Mouse (Mus musculus) small intestine, adult 10 weeks (tissue): Measurements from ENCODE around the gene Mill2. TPM values are rescaled to one million over a fixed set of nuclear protein-coding genes. Genes with fewer than 3 reads are reported as not detected.

Source experiments
- polyA plus RNA-seq: library from polyadenylated mRNA; stranded (reverse); fragments of 350-450 nt; fragmentation: Illumina TruSeq; extraction: RNeasy Lipid Tissue Mini Kit (QIAGEN cat#74804); gene quantifications from one replicate; pipeline ENCODE4 v1.2.3, GENCODE M21; 2014; ENCODE audit warnings: low replicate concordance

Gene Mill2
- polyA plus RNA-seq: 4.1 TPM

GRCm38 (mm10) chr7:18839865-18840264 lies at the start of gene Mill2:
Mill2 (plus strand) TSS chr7:18839966.

DNA sequence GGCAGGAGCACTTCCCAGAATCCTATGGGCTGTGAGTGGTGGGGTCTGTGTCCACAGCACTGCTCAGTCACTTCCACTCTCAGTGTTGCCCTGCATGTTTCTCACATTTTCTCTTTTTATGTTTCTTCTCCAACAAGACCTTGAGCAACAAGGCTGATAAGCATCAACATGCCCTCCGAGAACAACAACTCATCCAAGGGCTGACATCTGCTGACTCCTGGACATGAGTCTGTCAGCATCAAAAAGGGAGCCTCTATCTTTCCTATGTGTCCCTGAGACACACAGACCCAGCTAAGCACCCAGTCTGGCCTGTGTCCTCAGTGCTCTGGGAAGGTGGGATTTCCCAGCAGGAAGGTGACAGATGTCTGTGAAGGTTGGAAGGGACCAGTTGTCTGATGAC lies 41.3 kb upstream of the Mill2 start, which contains the start of gene Psg19:
Gene Psg19, minus strand, starts transcription at position 101 of the 400 bp plus-strand sequence.

DNA sequence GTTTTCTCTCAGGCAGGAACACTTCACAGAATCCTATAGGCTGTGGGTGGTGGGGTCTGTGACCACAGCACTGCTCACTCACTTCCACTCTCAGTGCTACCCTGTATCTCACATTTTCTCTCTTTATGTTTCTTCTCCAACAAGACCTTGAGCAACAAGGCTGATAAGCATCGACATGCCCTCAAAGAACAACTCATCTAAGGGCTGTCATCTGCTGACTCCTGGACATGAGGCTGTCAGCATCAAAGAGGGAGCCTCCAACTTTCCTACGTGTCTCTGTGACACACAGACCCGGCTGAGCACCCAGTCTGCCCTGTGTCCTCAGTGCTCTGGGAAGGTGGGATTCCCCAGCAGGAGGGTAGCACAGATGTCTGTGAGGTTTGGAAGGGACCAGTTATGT lies 18.3 kb upstream of the Mill2 start, which contains the start of gene Psg17:
Gene Psg17, minus strand, starts transcription at position 101 of the 400 bp plus-strand sequence.

GRCm38 (mm10) chr7:18871031-18871430 lies 31.3 kb downstream of the Mill2 start, which contains the start of gene Pglyrp1:
Pglyrp1 (plus strand) TSS chr7:18871331.

GRCm38 (mm10) chr7:18910241-18910831 lies 70.6 kb downstream of the Mill2 start, which contains the start of gene Ccdc61:
Ccdc61 (minus strand) TSS chr7:18910415.

Other genes starting within 250 kb of the Mill2 start
- not detected for gene Psg23, start 223.5 kb upstream of the Mill2 start, polyA plus RNA-seq
- not detected for gene Psg21, start 183.2 kb upstream of the Mill2 start, polyA plus RNA-seq
- gene Psg20, start 153.8 kb upstream of the Mill2 start, polyA plus RNA-seq: not detected
- not detected for gene Psg22, start 121.9 kb upstream of the Mill2 start, polyA plus RNA-seq
- not detected for gene Psg19, start 41.4 kb upstream of the Mill2 start, polyA plus RNA-seq
- not detected for gene Psg17, start 18.4 kb upstream of the Mill2 start, polyA plus RNA-seq
- not detected for gene Pglyrp1, start 31.4 kb downstream of the Mill2 start, polyA plus RNA-seq
- gene Ccdc61, start 70.4 kb downstream of the Mill2 start, polyA plus RNA-seq: 0.71 TPM
- gene Nova2, start 85.9 kb downstream of the Mill2 start, polyA plus RNA-seq: 0.07 TPM
- not detected for gene Nanos2, start 147.4 kb downstream of the Mill2 start, polyA plus RNA-seq
- not detected for gene Mypop, start 151.3 kb downstream of the Mill2 start, polyA plus RNA-seq
- 0.52 TPM for gene Irf2bp1, start 164.1 kb downstream of the Mill2 start, polyA plus RNA-seq
- 4.9 TPM for gene Foxa3, start 183.6 kb downstream of the Mill2 start, polyA plus RNA-seq
- 1.7 TPM for gene Sympk, start 184.4 kb downstream of the Mill2 start, polyA plus RNA-seq
- not detected for gene Rsph6a, start 214.7 kb downstream of the Mill2 start, polyA plus RNA-seq
- not detected for gene Dmwd, start 236.3 kb downstream of the Mill2 start, polyA plus RNA-seq
- 1.3 TPM for gene Dmpk, start 243.9 kb downstream of the Mill2 start, polyA plus RNA-seq